Mouse (Mus musculus) hindbrain, embryonic 16.5 days (tissue): ENCODE measurements around the gene H6pd. TPM values are rescaled to one million over a fixed set of nuclear protein-coding genes. Genes with fewer than 3 reads are reported as not detected.

Experiments used
- ATAC-seq: fragments of 200-750 bp; cut with Nextera tagmentation; 2 replicates; pipeline ENCODE4 v1.8.0; 2017; ENCODE audit warnings: moderate TSS enrichment, moderate library complexity
- H3K27ac ChIP-seq: fragments of 300-500 bp; sonication (generic); 2 replicates; pipeline ENCODE4 v1.5.1; 2014; ENCODE audit warnings: low read depth, mild to moderate bottlenecking, control low read depth, low read length, moderate library complexity
- H3K27me3 ChIP-seq: fragments of 300-500 bp; sonication (generic); replicated peaks from 2 replicates; pipeline ENCODE4 v1.6.1; 2014; ENCODE audit warnings: low read length; ENCODE audit not compliant: control insufficient read depth, insufficient read depth
- H3K36me3 ChIP-seq: fragments of 300-500 bp; sonication (generic); 2 replicates; pipeline ENCODE4 v1.6.1; 2014; ENCODE audit warnings: mild to moderate bottlenecking, low read length, moderate library complexity, mixed read lengths; ENCODE audit not compliant: control insufficient read depth, insufficient read depth
- H3K4me1 ChIP-seq: fragments of 300-500 bp; sonication (generic); 2 replicates; pipeline ENCODE4 v1.6.1; 2014; ENCODE audit warnings: low read depth, low read length; ENCODE audit not compliant: control insufficient read depth, insufficient read depth
- H3K4me2 ChIP-seq: fragments of 300-500 bp; sonication (generic); 2 replicates; pipeline ENCODE4 v1.6.1; 2014; ENCODE audit warnings: mild to moderate bottlenecking, low read length, control low read depth, moderate library complexity
- H3K4me3 ChIP-seq: fragments of 300-500 bp; sonication (generic); 2 replicates; pipeline ENCODE4 v1.5.1; 2014; ENCODE audit warnings: mild to moderate bottlenecking, low read length, control low read depth, moderate library complexity
- H3K9ac ChIP-seq: fragments of 300-500 bp; sonication (generic); 2 replicates; pipeline ENCODE4 v1.6.1; 2014; ENCODE audit warnings: low read depth, mild to moderate bottlenecking, control low read depth, low read length, moderate library complexity
- H3K9me3 ChIP-seq: fragments of 300-500 bp; sonication (generic); 2 replicates; pipeline ENCODE4 v1.6.1; 2014; ENCODE audit warnings: mild to moderate bottlenecking, low read length, moderate library complexity; ENCODE audit not compliant: control insufficient read depth
- WGBS: fragments of 180-500 bp; shearing (Covaris S2); extraction: QIAGEN DNeasy Blood & Tissue Kit; methylation state at CpG from one replicate; pipeline ENCODE4 v1.1.7; 2014; 5-methylcytosine and 5-hydroxymethylcytosine counted together
- polyA plus RNA-seq: library from polyadenylated mRNA; unstranded; fragments of >200 nt; fragmentation: Nextera tagmentation; extraction: Ambion mirVana; gene quantifications from 2 replicates; pipeline ENCODE4 v1.2.1, GENCODE M21; 2015

Gene H6pd
- polyA plus RNA-seq, 1 experiment from 2014 or later, result 2.9 TPM

GRCm38 (mm10) chr4:150011564-150012321 is 2.9 kb upstream of the H6pd start:
- no peak overlapping the region for H3K4me2 ChIP-seq
- ATAC-seq, result no peak
- peaks cover 8% of the 10 kb centered on the region for H3K4me1 ChIP-seq
- no peaks in the 10 kb centered on the region for H3K27me3 ChIP-seq
- no peaks in the 10 kb centered on the region for H3K36me3 ChIP-seq
- no peak overlapping the region for H3K9ac ChIP-seq
- no peak overlapping the region for H3K4me3 ChIP-seq
- H3K9me3 ChIP-seq, result no peaks in the 10 kb centered on the region
- H3K27ac ChIP-seq, result no peak overlapping the region
- WGBS, result 59% methylated on average over 10 of the region's 10 CpGs

GRCm38 (mm10) chr4:150010054-150010730 is 1.4 kb upstream of the H6pd start:
- Histone ChIP-seq H3K4me2 (no peak overlapping the region), H3K9ac (no peak overlapping the region), H3K4me3 (no peak overlapping the region), H3K36me3 (no peaks in the 10 kb centered on the region), H3K4me1 (peaks cover 8% of the 10 kb centered on the region), H3K9me3 (no peaks in the 10 kb centered on the region), H3K27me3 (no peaks in the 10 kb centered on the region), H3K27ac (no peak overlapping the region)
- no peak for ATAC-seq
- 86% methylated on average over 6 of the region's 6 CpGs for WGBS

GRCm38 (mm10) chr4:150009587-150009930 is 736 bp upstream of the H6pd start:
- H3K4me1 ChIP-seq, result peaks cover 8% of the 10 kb centered on the region
- no peak overlapping the region for H3K27ac ChIP-seq
- H3K9me3 ChIP-seq, result no peaks in the 10 kb centered on the region
- H3K27me3 ChIP-seq, result no peaks in the 10 kb centered on the region
- H3K4me3 ChIP-seq, result no peak overlapping the region
- 79% methylated on average over 6 of the region's 6 CpGs for WGBS
- no peaks in the 10 kb centered on the region for H3K36me3 ChIP-seq
- H3K9ac ChIP-seq, result no peak overlapping the region
- no peak overlapping the region for H3K4me2 ChIP-seq
- ATAC-seq, result no peak

GRCm38 (mm10) chr4:150008325-150008852 is 434 bp downstream of the H6pd start:
- Histone ChIP-seq H3K4me3 (peak overlapping the region; percentile 74), H3K27me3 (no peaks in the 10 kb centered on the region), H3K36me3 (no peaks in the 10 kb centered on the region), H3K4me2 (peak overlapping the region; percentile 87), H3K9me3 (no peaks in the 10 kb centered on the region), H3K27ac (peak overlapping the region; percentile 91), H3K9ac (peak overlapping the region; percentile 86), H3K4me1 (peaks cover 8% of the 10 kb centered on the region)
- ATAC-seq, result peak; percentile 79
- WGBS, result under 1% methylated on average over 36 of the region's 42 CpGs

- H3K27me3 ChIP-seq, result no peaks in the 10 kb centered on the region
- no peaks in the 10 kb centered on the region for H3K9me3 ChIP-seq
- no peak for ATAC-seq
- H3K36me3 ChIP-seq, result no peaks in the 10 kb centered on the region
- H3K9ac ChIP-seq, result no peak overlapping the region
- H3K4me2 ChIP-seq, result no peak overlapping the region
- 90% methylated on average over 3 of the region's 3 CpGs for WGBS
- H3K27ac ChIP-seq, result no peak overlapping the region
- H3K4me1 ChIP-seq, result peaks cover 8% of the 10 kb centered on the region
- no peak overlapping the region for H3K4me3 ChIP-seq
Observed at GRCm38 (mm10) chr4:150007444-150007843, 1.4 kb downstream of the H6pd start.

- ATAC-seq, result no peak
- no peak overlapping the region for H3K4me3 ChIP-seq
- no peak overlapping the region for H3K27ac ChIP-seq
- no peak overlapping the region for H3K9ac ChIP-seq
- no peak overlapping the region for H3K4me2 ChIP-seq
- H3K4me1 ChIP-seq, result peaks cover 8% of the 10 kb centered on the region
- H3K9me3 ChIP-seq, result no peaks in the 10 kb centered on the region
- no peaks in the 10 kb centered on the region for H3K36me3 ChIP-seq
- 77% methylated on average over 8 of the region's 8 CpGs for WGBS
- H3K27me3 ChIP-seq, result no peaks in the 10 kb centered on the region
Observed at GRCm38 (mm10) chr4:150006991-150007390, 1.8 kb downstream of the H6pd start.

GRCm38 (mm10) chr4:150006122-150006854 is 2.5 kb downstream of the H6pd start:
- peaks cover 8% of the 10 kb centered on the region for H3K4me1 ChIP-seq
- no peak overlapping the region for H3K4me2 ChIP-seq
- no peaks in the 10 kb centered on the region for H3K9me3 ChIP-seq
- H3K36me3 ChIP-seq, result no peaks in the 10 kb centered on the region
- H3K9ac ChIP-seq, result no peak overlapping the region
- no peaks in the 10 kb centered on the region for H3K27me3 ChIP-seq
- no peak for ATAC-seq
- H3K4me3 ChIP-seq, result no peak overlapping the region
- no peak overlapping the region for H3K27ac ChIP-seq
- WGBS, result 80% methylated on average over 21 of the region's 21 CpGs

GRCm38 (mm10) chr4:150005231-150005630 is 3.6 kb downstream of the H6pd start:
- Histone ChIP-seq H3K4me1 (peaks cover 8% of the 10 kb centered on the region), H3K27me3 (no peaks in the 10 kb centered on the region), H3K36me3 (no peaks in the 10 kb centered on the region), H3K27ac (no peak overlapping the region), H3K4me3 (no peak overlapping the region), H3K9me3 (no peaks in the 10 kb centered on the region), H3K4me2 (no peak overlapping the region), H3K9ac (no peak overlapping the region)
- 92% methylated on average over 10 of the region's 10 CpGs for WGBS
- no peak for ATAC-seq

GRCm38 (mm10) chr4:150003641-150004040 is 5.2 kb downstream of the H6pd start:
- H3K4me1 ChIP-seq, result peaks cover 8% of the 10 kb centered on the region
- ATAC-seq, result no peak
- H3K9me3 ChIP-seq, result no peaks in the 10 kb centered on the region
- no peaks in the 10 kb centered on the region for H3K36me3 ChIP-seq
- 100% methylated on average over 4 of the region's 4 CpGs for WGBS
- H3K4me2 ChIP-seq, result no peak overlapping the region
- no peaks in the 10 kb centered on the region for H3K27me3 ChIP-seq
- no peak overlapping the region for H3K27ac ChIP-seq
- H3K4me3 ChIP-seq, result no peak overlapping the region
- no peak overlapping the region for H3K9ac ChIP-seq
